Mouse (Mus musculus): ENCODE data around the gene Ilf3.

Ilf3 gene

GRCm38 (mm10) chr9:21402764-21403253 lies 35.1 kb downstream of the Ilf3 start:
- no peak for DNase-seq (ENCODE audit: low read depth, low spot score)

GRCm38 (mm10) chr9:21403745-21404144 lies 36.1 kb downstream of the Ilf3 start:
- no peak for DNase-seq (ENCODE audit: low read depth, low spot score)

- DNase-seq (ENCODE audit: low read depth, low spot score) = no peak
These were observed 37.9 kb downstream of the Ilf3 start for GRCm38 (mm10) chr9:21405525-21405924.

- DNase-seq (ENCODE audit: low read depth, low spot score) = peak; percentile 46
These were observed 40.3 kb downstream of the Ilf3 start for GRCm38 (mm10) chr9:21407951-21408350.

GRCm38 (mm10) chr9:21408624-21409023 lies 41.0 kb downstream of the Ilf3 start:
- DNase-seq (ENCODE audit: low read depth, low spot score) = no peak

- DNase-seq (ENCODE audit: low read depth, low spot score) = peak; percentile 89
These were observed 42.1 kb downstream of the Ilf3 start for GRCm38 (mm10) chr9:21409592-21410317.

GRCm38 (mm10) chr9:21411669-21412550 lies 44.2 kb downstream of the Ilf3 start, which contains the start of gene Qtrt1:
TSS of gene Qtrt1 (plus strand) at chr9:21411837.
- DNase-seq (ENCODE audit: low read depth, low spot score) = peak; percentile 95

GRCm38 (mm10) chr9:21417866-21418265 lies 50.2 kb downstream of the Ilf3 start:
- no peak for DNase-seq (ENCODE audit: low read depth, low spot score)

- no peak for DNase-seq (ENCODE audit: low read depth, low spot score)
These were observed 52.0 kb downstream of the Ilf3 start for GRCm38 (mm10) chr9:21419646-21420045.

GRCm38 (mm10) chr9:21424631-21425555 lies 57.2 kb downstream of the Ilf3 start, which contains the start of gene Dnm2:
TSS of gene Dnm2 (plus strand) at chr9:21424908.
- peak; percentile 99 for DNase-seq (ENCODE audit: low read depth, low spot score)

GRCm38 (mm10) chr9:21425556-21425945 lies 57.9 kb downstream of the Ilf3 start:
- DNase-seq (ENCODE audit: low read depth, low spot score) = no peak

- peak; percentile 68 for DNase-seq (ENCODE audit: low read depth, low spot score)
These were observed 58.3 kb downstream of the Ilf3 start for GRCm38 (mm10) chr9:21426013-21426412.

- DNase-seq (ENCODE audit: low read depth, low spot score) = no peak
These were observed 58.9 kb downstream of the Ilf3 start for GRCm38 (mm10) chr9:21426525-21426924.

- DNase-seq (ENCODE audit: low read depth, low spot score) = no peak
These were observed 60.1 kb downstream of the Ilf3 start for GRCm38 (mm10) chr9:21427773-21428172.

- DNase-seq (ENCODE audit: low read depth, low spot score) = no peak
These were observed 60.5 kb downstream of the Ilf3 start for GRCm38 (mm10) chr9:21428178-21428577.

GRCm38 (mm10) chr9:21430724-21431123 lies 63.1 kb downstream of the Ilf3 start:
- DNase-seq (ENCODE audit: low read depth, low spot score) = no peak

- no peak for DNase-seq (ENCODE audit: low read depth, low spot score)
These were observed 64.4 kb downstream of the Ilf3 start for GRCm38 (mm10) chr9:21432066-21432465.

- DNase-seq (ENCODE audit: low read depth, low spot score) = no peak
These were observed 66.1 kb downstream of the Ilf3 start for GRCm38 (mm10) chr9:21433766-21434165.

GRCm38 (mm10) chr9:21434410-21434809 lies 66.7 kb downstream of the Ilf3 start:
- no peak for DNase-seq (ENCODE audit: low read depth, low spot score)

- peak; percentile 42 for DNase-seq (ENCODE audit: low read depth, low spot score)
These were observed 68.3 kb downstream of the Ilf3 start for GRCm38 (mm10) chr9:21435777-21436635.

Data from 3T3-L1 (cell line).